Mouse (Mus musculus) stomach, embryonic 15.5 days (tissue): ENCODE measurements at regions not wholly inside any gene's neighbourhood (a gene's known extent, or its start where the extent isn't known, plus 50 kb on each side); places are given as distances from the start of the nearest gene placed in this dataset.
"Not testable (repeated sequence)": the region's sequence is repeated elsewhere in the genome, so short reads cannot be mapped to it uniquely, and the experiment has no call there.

Source experiments
- ATAC-seq: fragments of 200-750 bp; cut with Nextera tagmentation; 2 replicates; pipeline ENCODE4 v1.8.0; 2017; ENCODE audit warnings: low read depth, moderate number of reproducible peaks, moderate TSS enrichment; ENCODE audit not compliant: insufficient read depth, low FRiP score
- H3K27ac ChIP-seq: fragments of 300-500 bp; sonication (generic); 2 replicates; pipeline ENCODE4 v1.5.1; 2015; ENCODE audit warnings: mild to moderate bottlenecking, inconsistent platforms
- H3K27me3 ChIP-seq: fragments of 300-500 bp; sonication (generic); replicated peaks from 2 replicates; pipeline ENCODE4 v1.6.1; 2015; ENCODE audit warnings: inconsistent platforms
- H3K36me3 ChIP-seq: fragments of 300-500 bp; sonication (generic); 2 replicates; pipeline ENCODE4 v1.6.1; 2015; ENCODE audit warnings: inconsistent platforms
- H3K4me1 ChIP-seq: fragments of 300-500 bp; sonication (generic); 2 replicates; pipeline ENCODE4 v1.6.1; 2015; ENCODE audit warnings: inconsistent platforms
- H3K4me2 ChIP-seq: fragments of 300-500 bp; sonication (generic); 2 replicates; pipeline ENCODE4 v1.6.1; 2015; ENCODE audit warnings: mild to moderate bottlenecking, inconsistent platforms
- H3K4me3 ChIP-seq: fragments of 300-500 bp; sonication (generic); replicated peaks from 2 replicates; pipeline ENCODE4 v1.5.1; 2015; ENCODE audit warnings: inconsistent platforms
- H3K9ac ChIP-seq: fragments of 300-500 bp; sonication (generic); 2 replicates; pipeline ENCODE4 v1.6.1; 2015; ENCODE audit warnings: inconsistent platforms
- H3K9me3 ChIP-seq: fragments of 300-500 bp; sonication (generic); 2 replicates; pipeline ENCODE4 v1.6.1; 2016; ENCODE audit warnings: inconsistent platforms
- WGBS: fragments of 180-500 bp; shearing (Covaris S2); methylation state at CpG from one replicate; pipeline ENCODE4 v1.1.7; 2015; 5-methylcytosine and 5-hydroxymethylcytosine counted together

DNA sequence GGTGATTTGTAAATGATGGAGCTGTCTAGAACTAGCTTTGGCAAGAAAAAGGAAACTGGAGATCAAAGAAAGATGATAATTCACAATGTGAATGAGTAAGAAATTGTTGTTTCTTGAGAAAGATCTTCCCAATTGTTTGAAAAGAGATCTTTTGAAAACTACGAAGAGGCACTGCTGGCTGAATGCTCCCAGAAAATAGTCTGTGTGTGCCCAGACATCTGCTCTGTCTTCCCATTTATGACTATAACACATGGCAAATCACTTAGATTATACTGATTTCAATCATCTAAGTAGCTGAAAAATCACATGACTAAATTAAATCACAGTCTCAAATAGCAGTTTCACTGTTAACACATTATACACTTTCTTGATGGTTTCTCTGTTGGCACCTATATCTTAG, 434.2 kb upstream of the Sema6d start:
- ATAC-seq: no peak
- WGBS: 79% methylated on average over 1 of the region's 1 CpGs
- H3K4me2 ChIP-seq: no peak overlapping the region

DNA sequence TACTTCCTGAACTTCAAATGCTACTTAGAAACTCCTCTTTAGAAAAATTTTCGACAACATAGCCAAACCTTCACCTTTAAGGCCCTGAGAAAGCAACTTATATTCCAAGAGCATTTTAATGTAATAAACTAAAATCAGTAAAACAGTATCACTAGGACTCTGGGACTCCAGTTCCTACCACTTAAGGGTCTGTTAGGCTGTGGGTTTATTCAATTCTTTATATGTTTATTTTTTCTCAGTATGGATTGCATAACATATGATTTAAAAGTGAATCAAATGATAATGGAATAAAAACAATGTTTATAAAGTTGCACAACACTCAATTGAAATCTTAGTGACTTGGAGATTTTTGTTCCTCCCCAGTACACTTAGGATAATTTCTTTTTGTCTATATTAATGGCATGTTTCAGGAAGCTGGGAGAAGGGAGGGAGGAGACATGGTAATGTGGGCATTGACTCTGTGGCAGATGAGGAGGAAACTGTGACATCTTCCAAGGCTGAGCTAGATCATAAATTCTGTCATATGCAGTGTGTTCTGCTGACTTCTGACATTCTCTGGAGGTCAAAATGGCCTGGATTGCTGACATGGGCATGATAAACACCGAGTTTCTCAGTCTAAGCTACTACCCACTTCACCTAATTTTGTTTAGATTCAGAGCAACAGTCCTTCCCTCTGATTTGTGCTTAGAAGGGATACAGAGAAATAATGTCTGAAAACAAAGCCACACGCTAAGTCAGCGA, 401.3 kb upstream of the Sema6d start:
- Histone ChIP-seq H3K27me3 (no peaks in the 10 kb centered on the region), H3K4me3 (no peak overlapping the region), H3K9me3 (no peaks in the 10 kb centered on the region), H3K9ac (no peak overlapping the region), H3K4me2 (no peak overlapping the region), H3K4me1 (no peaks in the 10 kb centered on the region), H3K27ac (no peak overlapping the region), H3K36me3 (no peaks in the 10 kb centered on the region)
- no peak for ATAC-seq
- 65% methylated on average over 4 of the region's 4 CpGs for WGBS

More for the DNA sequence above, 434.2 kb upstream of the Sema6d start:
- H3K9me3 ChIP-seq: no peaks in the 10 kb centered on the region
- H3K36me3 ChIP-seq: no peaks in the 10 kb centered on the region
- H3K9ac ChIP-seq: no peak overlapping the region
- no peaks in the 10 kb centered on the region for H3K4me1 ChIP-seq
- H3K4me3 ChIP-seq: no peak overlapping the region
- no peaks in the 10 kb centered on the region for H3K27me3 ChIP-seq
- no peak overlapping the region for H3K27ac ChIP-seq

DNA sequence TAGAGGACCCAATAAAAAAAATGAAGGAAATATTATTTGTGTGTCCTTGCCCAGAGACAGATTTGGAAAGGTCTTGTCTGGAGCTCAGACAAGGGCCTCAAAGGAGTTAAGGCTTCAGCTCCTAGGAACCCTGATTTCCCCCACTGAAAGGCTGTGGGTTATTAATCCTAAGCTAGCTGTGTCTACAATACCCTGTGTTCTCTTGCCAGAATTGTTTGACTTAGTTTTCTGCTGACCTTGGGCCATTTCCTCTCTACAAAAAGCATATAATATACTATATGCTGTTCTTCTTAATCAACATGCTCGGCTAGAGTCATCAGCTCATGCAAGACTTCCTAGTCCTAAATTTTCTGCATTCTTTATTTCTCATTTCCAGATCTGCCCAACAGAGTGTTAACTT, 400.0 kb upstream of the Sema6d start:
- no peak for ATAC-seq

DNA sequence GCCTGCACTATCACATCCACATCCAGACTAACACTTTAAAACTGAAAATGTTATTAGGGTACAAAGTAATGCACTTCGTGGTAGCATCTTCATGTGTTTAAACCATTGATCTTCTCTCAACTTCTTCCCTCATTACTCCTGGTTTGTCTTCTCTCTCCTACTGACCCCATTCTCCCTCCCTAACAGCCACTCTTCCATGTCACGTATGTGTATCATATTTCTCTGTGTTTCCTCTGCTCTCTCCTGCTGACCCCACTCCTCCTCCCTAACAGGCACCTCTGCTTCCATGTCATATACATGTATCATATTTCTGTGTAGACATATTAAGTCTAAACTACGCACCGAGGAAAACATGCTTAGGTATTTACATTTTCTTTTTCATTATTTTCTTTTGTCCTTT, 350.1 kb upstream of the Sema6d start:
- Histone ChIP-seq H3K36me3 (no peaks in the 10 kb centered on the region), H3K9ac (no peak overlapping the region), H3K27ac (no peak overlapping the region), H3K4me2 (no peak overlapping the region), H3K4me3 (no peak overlapping the region), H3K27me3 (no peaks in the 10 kb centered on the region), H3K9me3 (no peaks in the 10 kb centered on the region), H3K4me1 (no peaks in the 10 kb centered on the region)
- ATAC-seq: no peak
- 64% methylated on average over 4 of the region's 4 CpGs for WGBS

More for the DNA sequence above, 400.0 kb upstream of the Sema6d start:
- Histone ChIP-seq H3K27me3 (no peaks in the 10 kb centered on the region), H3K36me3 (no peaks in the 10 kb centered on the region), H3K4me3 (no peak overlapping the region), H3K4me2 (no peak overlapping the region), H3K4me1 (no peaks in the 10 kb centered on the region), H3K9ac (no peak overlapping the region), H3K9me3 (no peaks in the 10 kb centered on the region), H3K27ac (no peak overlapping the region)
- 56% methylated on average over 1 of the region's 1 CpGs for WGBS

DNA sequence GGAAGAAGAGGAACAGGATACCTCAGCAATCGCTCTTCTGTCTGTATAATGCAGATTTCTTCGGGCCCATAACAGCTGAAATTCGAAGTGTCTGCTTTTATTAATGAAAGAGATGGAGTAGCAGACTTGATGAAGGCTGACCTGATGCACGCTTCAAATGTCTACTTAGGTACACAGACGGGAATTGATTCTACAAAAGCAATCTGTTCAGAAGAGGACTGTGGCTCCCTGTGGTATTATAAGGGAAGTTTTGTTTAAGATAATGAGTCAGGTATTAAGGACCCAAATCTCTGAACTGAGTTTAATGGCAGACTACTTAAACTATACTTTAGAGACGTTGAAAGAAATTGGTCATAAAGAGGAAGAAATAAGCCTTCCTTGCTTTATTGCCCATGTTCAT, 349.2 kb upstream of the Sema6d start:
- ATAC-seq: no peak
- H3K4me1 ChIP-seq: no peaks in the 10 kb centered on the region
- H3K9me3 ChIP-seq: no peaks in the 10 kb centered on the region
- no peaks in the 10 kb centered on the region for H3K36me3 ChIP-seq
- WGBS: 78% methylated on average over 6 of the region's 6 CpGs
- no peaks in the 10 kb centered on the region for H3K27me3 ChIP-seq
- H3K9ac ChIP-seq: no peak overlapping the region
- H3K4me3 ChIP-seq: no peak overlapping the region
- H3K4me2 ChIP-seq: no peak overlapping the region
- no peak overlapping the region for H3K27ac ChIP-seq

DNA sequence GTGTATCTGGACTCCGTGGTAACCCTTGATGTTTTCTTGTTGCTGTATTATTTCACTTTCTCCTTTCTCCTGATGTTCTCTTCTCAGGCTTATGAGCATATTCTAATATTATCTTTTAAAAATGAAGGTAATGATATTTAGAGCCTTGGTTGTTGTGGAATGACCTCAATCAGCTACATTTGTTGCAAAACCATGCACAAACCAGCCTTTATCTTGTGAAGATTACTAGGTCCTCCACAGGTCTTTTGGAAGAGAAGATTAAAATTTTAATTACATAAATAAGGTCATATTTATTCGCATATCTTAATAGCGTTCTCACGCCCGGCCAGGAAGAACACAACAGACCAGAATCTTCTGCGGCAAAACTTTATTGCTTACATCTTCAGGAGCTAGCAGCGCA, 335.5 kb upstream of the Sema6d start:
- Histone ChIP-seq H3K9ac (no peak overlapping the region), H3K4me3 (peak overlapping the region; percentile 23; the same call in 1 of the 2 replicates), H3K27ac (no peak overlapping the region), H3K4me1 (no peaks in the 10 kb centered on the region), H3K4me2 (peak overlapping the region; percentile 19; the same call in 1 of the 2 replicates), H3K36me3 (no peaks in the 10 kb centered on the region), H3K9me3 (no peaks in the 10 kb centered on the region), H3K27me3 (no peaks in the 10 kb centered on the region)
- 67% methylated on average over 7 of the region's 7 CpGs for WGBS
- ATAC-seq: no peak

DNA sequence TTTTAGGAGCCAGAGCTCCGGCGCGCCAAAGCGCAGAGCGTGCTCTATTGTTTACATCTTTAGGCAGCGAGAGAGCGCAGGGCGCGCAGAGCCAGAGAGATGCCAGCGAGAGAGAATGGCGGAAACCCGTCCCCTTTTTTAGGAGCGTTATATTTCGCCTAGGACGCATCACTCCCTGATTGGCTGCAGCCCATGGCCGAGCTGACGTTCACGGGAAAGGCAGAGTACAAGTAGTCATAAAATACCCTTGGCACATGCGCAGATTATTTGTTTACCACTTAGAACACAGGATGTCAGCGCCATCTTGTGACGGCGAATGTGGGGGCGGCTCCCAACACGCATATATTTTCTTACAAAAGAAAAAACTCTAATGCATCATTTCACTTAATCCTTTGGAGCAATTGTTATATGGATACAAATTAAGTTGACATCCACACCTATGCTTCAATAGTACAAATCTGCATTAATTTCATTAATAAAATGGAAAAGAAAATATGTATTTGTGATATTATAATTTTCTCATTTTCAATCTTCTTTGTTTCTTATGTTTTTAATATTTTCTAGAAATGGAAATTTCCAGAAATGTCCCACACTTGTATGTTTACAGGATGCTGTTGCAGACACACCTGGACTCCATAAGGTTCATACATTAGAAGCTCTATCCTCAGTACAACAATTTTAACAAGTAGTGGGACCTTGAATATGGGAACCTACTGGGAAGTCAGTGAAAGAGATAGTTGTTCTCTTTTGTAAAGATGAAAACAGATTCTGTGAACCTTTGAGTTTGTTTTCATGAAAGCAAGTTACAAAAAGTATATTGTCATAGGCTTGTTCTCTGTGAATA, 334.9 kb upstream of the Sema6d start:
- not testable (repeated sequence) for H3K27me3 ChIP-seq, ATAC-seq, H3K4me1 ChIP-seq, H3K9me3 ChIP-seq, H3K27ac ChIP-seq, H3K36me3 ChIP-seq, H3K9ac ChIP-seq
- 60% methylated on average over 21 of the region's 24 CpGs for WGBS
- H3K4me3 ChIP-seq: peak overlapping the region; percentile 23; the same call in 1 of the 2 replicates
- H3K4me2 ChIP-seq: peak overlapping the region; percentile 19; the same call in 1 of the 2 replicates

DNA sequence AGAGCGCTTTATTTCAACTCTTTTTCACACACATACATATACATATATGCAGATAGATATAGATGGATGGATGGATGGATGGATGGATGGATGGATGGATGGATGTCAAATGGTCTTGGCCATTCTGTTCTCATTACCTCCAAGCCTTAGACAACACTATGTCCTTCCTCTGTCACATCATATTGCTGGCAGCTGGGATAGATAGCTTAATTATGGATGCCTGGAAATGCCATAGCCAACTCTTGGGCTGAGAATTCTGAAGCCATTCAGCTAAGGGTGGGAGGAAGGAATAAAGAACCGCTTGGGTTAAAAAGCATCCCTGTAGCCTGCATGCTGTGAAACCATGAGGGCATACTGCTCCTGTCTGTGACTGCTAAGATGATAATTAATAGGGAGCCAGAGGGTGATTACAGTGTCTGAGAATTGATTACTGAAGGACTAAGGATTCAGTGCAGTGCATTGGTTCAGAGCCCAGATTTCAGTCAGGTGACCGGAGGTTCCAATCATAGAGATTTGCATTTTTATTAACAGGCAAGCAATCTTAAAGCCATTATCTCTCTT, 290.5 kb upstream of the Sema6d start:
- Histone ChIP-seq H3K4me1 (no peaks in the 10 kb centered on the region), H3K9me3 (no peaks in the 10 kb centered on the region), H3K27ac (no peak overlapping the region), H3K4me3 (no peak overlapping the region), H3K27me3 (no peaks in the 10 kb centered on the region), H3K9ac (no peak overlapping the region), H3K4me2 (no peak overlapping the region), H3K36me3 (no peaks in the 10 kb centered on the region)
- WGBS: 85% methylated on average over 3 of the region's 3 CpGs
- ATAC-seq: no peak

DNA sequence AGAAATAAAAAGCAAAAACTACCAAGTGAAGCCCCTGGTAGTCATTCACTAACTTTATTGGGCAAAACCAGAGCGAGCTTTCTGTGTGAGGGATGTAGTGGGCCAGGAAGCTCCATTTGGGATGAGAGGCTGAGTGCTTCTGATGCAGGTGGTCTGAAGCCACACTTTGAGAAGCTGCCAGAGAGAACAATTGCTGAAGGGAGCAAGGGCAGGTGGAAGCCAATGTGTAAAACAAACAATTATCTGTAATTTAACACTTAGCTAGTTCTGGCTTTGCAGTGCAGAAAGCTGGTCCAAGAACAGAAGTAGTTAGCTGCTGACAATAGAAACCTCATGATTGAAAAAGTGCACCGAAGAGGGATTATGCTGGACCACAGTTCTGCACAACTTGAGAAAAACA, 284.1 kb upstream of the Sema6d start:
- Histone ChIP-seq H3K9ac (no peak overlapping the region), H3K27ac (no peak overlapping the region), H3K27me3 (no peaks in the 10 kb centered on the region), H3K4me1 (no peaks in the 10 kb centered on the region), H3K36me3 (no peaks in the 10 kb centered on the region), H3K9me3 (no peaks in the 10 kb centered on the region), H3K4me2 (no peak overlapping the region), H3K4me3 (no peak overlapping the region)
- no peak for ATAC-seq
- 68% methylated on average over 2 of the region's 2 CpGs for whole genome bisulfite sequencing

DNA sequence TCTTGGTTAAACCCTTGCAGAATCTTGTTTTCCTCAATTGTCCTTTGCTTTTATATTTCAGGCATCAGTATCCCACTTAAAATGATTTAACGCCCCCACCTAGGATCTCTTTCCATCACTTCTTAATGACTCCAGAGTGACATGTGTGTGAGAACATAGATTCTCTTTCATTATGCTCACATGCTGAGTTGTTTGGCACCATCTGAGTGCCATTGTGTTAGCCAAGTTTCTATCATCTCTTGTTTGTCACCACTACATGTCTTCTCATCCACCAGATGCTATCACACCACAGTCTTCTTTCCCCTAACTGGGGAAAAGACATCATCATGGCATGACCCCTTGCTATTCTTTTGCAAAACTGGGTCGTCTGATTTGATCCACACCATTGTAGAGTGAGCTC, 283.4 kb upstream of the Sema6d start:
- Histone ChIP-seq H3K27me3 (no peaks in the 10 kb centered on the region), H3K4me3 (no peak overlapping the region), H3K4me2 (no peak overlapping the region), H3K4me1 (no peaks in the 10 kb centered on the region), H3K27ac (no peak overlapping the region), H3K9ac (no peak overlapping the region), H3K9me3 (no peaks in the 10 kb centered on the region), H3K36me3 (no peaks in the 10 kb centered on the region)
- no peak for ATAC-seq
- WGBS: 71% methylated on average over 2 of the region's 2 CpGs

DNA sequence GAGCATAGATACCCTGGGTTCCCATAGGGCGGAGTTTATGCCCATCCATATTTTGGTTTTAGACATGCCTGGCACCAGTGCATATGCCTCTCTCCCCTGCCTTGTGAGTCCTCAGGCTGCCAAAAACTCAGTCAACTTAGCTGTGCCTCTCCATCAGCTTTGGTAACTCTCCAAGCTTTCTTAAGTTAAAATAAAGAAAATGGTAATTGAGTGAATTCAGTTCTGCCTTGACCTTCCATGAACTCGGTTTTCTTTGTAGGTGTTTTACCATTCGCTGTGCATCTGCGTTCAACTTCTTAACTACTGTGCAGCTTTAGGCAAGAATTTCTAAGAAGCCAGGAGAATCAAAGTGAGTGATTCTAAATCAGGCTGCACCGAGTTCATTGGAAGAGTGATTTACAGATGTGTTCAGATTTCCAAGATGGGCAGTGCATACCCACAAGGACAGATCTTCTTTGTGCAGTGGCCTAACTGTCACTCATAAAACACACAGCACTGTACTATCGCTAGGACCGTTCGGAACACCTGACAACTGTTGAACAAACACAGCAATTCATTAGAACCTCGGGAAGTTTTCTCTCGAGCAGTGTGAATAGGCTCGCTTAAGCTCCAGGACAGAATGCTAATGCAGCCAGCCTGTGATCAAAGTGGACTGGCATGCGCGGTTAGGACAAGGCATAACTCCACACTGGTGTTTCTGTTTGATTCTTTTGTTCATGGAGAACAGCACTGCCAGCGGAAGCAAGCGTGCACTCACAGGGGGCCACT, 276.4 kb upstream of the Sema6d start:
- no peak overlapping the region for H3K27ac ChIP-seq
- no peaks in the 10 kb centered on the region for H3K36me3 ChIP-seq
- no peak overlapping the region for H3K4me2 ChIP-seq
- no peak for ATAC-seq
- 58% methylated on average over 15 of the region's 15 CpGs for WGBS
- no peaks in the 10 kb centered on the region for H3K4me1 ChIP-seq
- no peak overlapping the region for H3K4me3 ChIP-seq
- H3K27me3 ChIP-seq: no peaks in the 10 kb centered on the region
- H3K9me3 ChIP-seq: no peaks in the 10 kb centered on the region
- no peak overlapping the region for H3K9ac ChIP-seq
